Mouse (Mus musculus) liver, embryonic 13.5 days (tissue): Measurements from ENCODE around the gene Stil. TPM values are rescaled to one million over a fixed set of nuclear protein-coding genes. Genes with fewer than 3 reads are reported as not detected.

Experiments
- ATAC-seq: fragments of 200-750 bp; cut with Nextera tagmentation; 2 replicates; pipeline ENCODE4 v1.8.0; 2017; ENCODE audit warnings: low read depth, mild to moderate bottlenecking, moderate number of reproducible peaks, moderate library complexity
- DNase-seq: peaks from one replicate; pipeline ENCODE4 v3.0.0; 2022
- H3K27ac ChIP-seq: fragments of 300-500 bp; sonication (generic); 2 replicates; pipeline ENCODE4 v1.5.1; 2015; ENCODE audit warnings: moderate library complexity, mild to moderate bottlenecking, inconsistent platforms
- H3K27me3 ChIP-seq: fragments of 300-500 bp; sonication (generic); 2 replicates; pipeline ENCODE4 v1.6.1; 2015; ENCODE audit warnings: mild to moderate bottlenecking, inconsistent platforms
- H3K36me3 ChIP-seq: fragments of 300-500 bp; sonication (generic); 2 replicates; pipeline ENCODE4 v1.6.1; 2015; ENCODE audit warnings: mild to moderate bottlenecking, inconsistent platforms
- H3K4me1 ChIP-seq: fragments of 300-500 bp; sonication (generic); replicated peaks from 2 replicates; pipeline ENCODE4 v1.6.1; 2015; ENCODE audit warnings: inconsistent platforms
- H3K4me2 ChIP-seq: fragments of 300-500 bp; sonication (generic); 2 replicates; pipeline ENCODE4 v1.6.1; 2015; ENCODE audit warnings: inconsistent platforms, mild to moderate bottlenecking, moderate library complexity
- H3K4me3 ChIP-seq: fragments of 300-500 bp; sonication (generic); replicated peaks from 2 replicates; pipeline ENCODE4 v1.5.1; 2015; ENCODE audit warnings: mild to moderate bottlenecking, inconsistent platforms
- H3K9ac ChIP-seq: fragments of 300-500 bp; sonication (generic); 2 replicates; pipeline ENCODE4 v1.6.1; 2015; ENCODE audit warnings: mild to moderate bottlenecking, inconsistent platforms
- H3K9me3 ChIP-seq: fragments of 300-500 bp; sonication (generic); replicated peaks from 2 replicates; pipeline ENCODE4 v1.6.1; 2016; ENCODE audit warnings: inconsistent platforms
- WGBS: fragments of 180-500 bp; shearing (Covaris S2); methylation state at CpG from one replicate; pipeline ENCODE4 v1.1.7; 2015; ENCODE audit not compliant: insufficient replicate concordance; 5-methylcytosine and 5-hydroxymethylcytosine counted together
- polyA plus RNA-seq: library from polyadenylated mRNA; unstranded; fragments of >200 nt; fragmentation: Nextera tagmentation; extraction: Ambion mirVana; gene quantifications from 2 replicates; pipeline ENCODE4 v1.2.1, GENCODE M21; 2015

Gene Stil
- polyA plus RNA-seq, 1 experiment from 2014 or later, result 8.3 TPM

- DNase-seq, result no peak
- peaks cover 51% of the 10 kb centered on the region for H3K4me1 ChIP-seq
- peaks cover 48% of the 10 kb centered on the region for H3K36me3 ChIP-seq
- WGBS, result 15% methylated on average over 3 of the region's 3 CpGs
- peak overlapping the region; percentile 74 for H3K4me3 ChIP-seq
- peaks cover 37% of the 10 kb centered on the region for H3K27me3 ChIP-seq
- no peaks in the 10 kb centered on the region for H3K9me3 ChIP-seq
- peak overlapping the region; percentile 99 for H3K4me2 ChIP-seq
- H3K27ac ChIP-seq, result peak overlapping the region; percentile 99
- peak overlapping the region; percentile 98 for H3K9ac ChIP-seq
- ATAC-seq, result no peak
These were observed 60.8 kb downstream of the Stil start for GRCm38 (mm10) chr4:115060753-115061152.

GRCm38 (mm10) chr4:115062540-115062874, 62.5 kb downstream of the Stil start:
- Histone ChIP-seq H3K4me3 (peak overlapping the region; percentile 74), H3K4me1 (peaks cover 56% of the 10 kb centered on the region), H3K4me2 (peak overlapping the region; percentile 99), H3K27me3 (peaks cover 37% of the 10 kb centered on the region), H3K27ac (peak overlapping the region; percentile 81), H3K9me3 (no peaks in the 10 kb centered on the region), H3K9ac (peak overlapping the region; percentile 98), H3K36me3 (peaks cover 65% of the 10 kb centered on the region)
- ATAC-seq (peak; percentile 26), DNase-seq (no peak)
- 0% methylated on average over 9 of the region's 9 CpGs for WGBS

GRCm38 (mm10) chr4:115062875-115063517, 63.0 kb downstream of the Stil start:
- peaks cover 70% of the 10 kb centered on the region for H3K36me3 ChIP-seq
- 0% methylated on average over 41 of the region's 58 CpGs for WGBS

GRCm38 (mm10) chr4:115063518-115064239, 63.7 kb downstream of the Stil start:
- no peak for DNase-seq
- Histone ChIP-seq H3K4me3 (peak overlapping the region; percentile 74), H3K27me3 (peaks cover 37% of the 10 kb centered on the region), H3K4me2 (peak overlapping the region; percentile 99), H3K36me3 (peaks cover 77% of the 10 kb centered on the region), H3K27ac (peak overlapping the region; percentile 81), H3K9me3 (no peaks in the 10 kb centered on the region), H3K4me1 (peaks cover 63% of the 10 kb centered on the region), H3K9ac (peak overlapping the region; percentile 98)
- ATAC-seq, result no peak
- WGBS, result 5% methylated on average over 31 of the region's 31 CpGs

More at GRCm38 (mm10) chr4:115062875-115063517, 63.0 kb downstream of the Stil start:
- Histone ChIP-seq H3K9ac (peak overlapping the region; percentile 98), H3K4me1 (peaks cover 56% of the 10 kb centered on the region), H3K27ac (peak overlapping the region; percentile 81), H3K27me3 (peaks cover 37% of the 10 kb centered on the region), H3K9me3 (no peaks in the 10 kb centered on the region), H3K4me2 (peak overlapping the region; percentile 99), H3K4me3 (peak overlapping the region; percentile 74)
- DNase-seq, result peak; percentile 68
- peak; percentile 50 for ATAC-seq

- Histone ChIP-seq H3K27ac (peak overlapping the region; percentile 70; the same call in 1 of the 2 replicates), H3K4me1 (peaks cover 73% of the 10 kb centered on the region), H3K9ac (no peak overlapping the region), H3K36me3 (peaks cover 47% of the 10 kb centered on the region), H3K27me3 (no peaks in the 10 kb centered on the region), H3K9me3 (no peaks in the 10 kb centered on the region), H3K4me2 (no peak overlapping the region), H3K4me3 (no peak overlapping the region)
- no peak for DNase-seq
- peak; percentile 40 for ATAC-seq
- 13% methylated on average over 1 of the region's 1 CpGs for WGBS
These were observed 71.7 kb downstream of the Stil start for GRCm38 (mm10) chr4:115071668-115072067.

- ATAC-seq (no peak), DNase-seq (no peak)
- H3K9ac ChIP-seq, result no peak overlapping the region
- H3K4me3 ChIP-seq, result no peak overlapping the region
- no peak overlapping the region for H3K4me2 ChIP-seq
- H3K9me3 ChIP-seq, result no peaks in the 10 kb centered on the region
- H3K27me3 ChIP-seq, result no peaks in the 10 kb centered on the region
- H3K36me3 ChIP-seq, result peaks cover 16% of the 10 kb centered on the region
- peaks cover 61% of the 10 kb centered on the region for H3K4me1 ChIP-seq
- WGBS, result 60% methylated on average over 1 of the region's 1 CpGs
- peak overlapping the region; percentile 73 for H3K27ac ChIP-seq
These were observed 74.8 kb downstream of the Stil start for GRCm38 (mm10) chr4:115074789-115075188.

- ATAC-seq, result peak; percentile 34
- Histone ChIP-seq H3K27ac (peak overlapping the region; percentile 73), H3K36me3 (peaks cover 11% of the 10 kb centered on the region), H3K4me3 (no peak overlapping the region), H3K9me3 (no peaks in the 10 kb centered on the region), H3K4me2 (no peak overlapping the region), H3K4me1 (peaks cover 61% of the 10 kb centered on the region), H3K27me3 (no peaks in the 10 kb centered on the region), H3K9ac (peak overlapping the region; percentile 31; the same call in 1 of the 2 replicates)
- DNase-seq, result no peak
- 30% methylated on average over 3 of the region's 3 CpGs for WGBS
These were observed 75.4 kb downstream of the Stil start for GRCm38 (mm10) chr4:115075204-115075915.

GRCm38 (mm10) chr4:115078892-115079820, 79.2 kb downstream of the Stil start:
- peaks cover 48% of the 10 kb centered on the region for H3K4me1 ChIP-seq
- WGBS, result 42% methylated on average over 10 of the region's 10 CpGs
- no peak for DNase-seq
- H3K36me3 ChIP-seq, result no peaks in the 10 kb centered on the region
- H3K4me2 ChIP-seq, result no peak overlapping the region
- H3K9me3 ChIP-seq, result no peaks in the 10 kb centered on the region
- 0 out of 2 replicates have a peak, but pooled peaks have one; percentile 9 for ATAC-seq
- H3K4me3 ChIP-seq, result no peak overlapping the region
- no peaks in the 10 kb centered on the region for H3K27me3 ChIP-seq
- no peak overlapping the region for H3K9ac ChIP-seq
- H3K27ac ChIP-seq, result no peak overlapping the region

- no peaks in the 10 kb centered on the region for H3K27me3 ChIP-seq
- no peak overlapping the region for H3K9ac ChIP-seq
- 59% methylated on average over 5 of the region's 5 CpGs for WGBS
- H3K4me3 ChIP-seq, result no peak overlapping the region
- H3K4me2 ChIP-seq, result no peak overlapping the region
- H3K9me3 ChIP-seq, result no peaks in the 10 kb centered on the region
- no peak for DNase-seq
- no peak overlapping the region for H3K27ac ChIP-seq
- no peaks in the 10 kb centered on the region for H3K36me3 ChIP-seq
- no peak for ATAC-seq
- peaks cover 42% of the 10 kb centered on the region for H3K4me1 ChIP-seq
These were observed 79.9 kb downstream of the Stil start for GRCm38 (mm10) chr4:115079821-115080349.

GRCm38 (mm10) chr4:115083031-115083430, 83.1 kb downstream of the Stil start:
- Histone ChIP-seq H3K4me3 (no peak overlapping the region), H3K27ac (no peak overlapping the region; the same call in 1 of the 2 replicates), H3K4me2 (no peak overlapping the region), H3K9me3 (no peaks in the 10 kb centered on the region), H3K27me3 (no peaks in the 10 kb centered on the region), H3K9ac (no peak overlapping the region), H3K4me1 (peaks cover 52% of the 10 kb centered on the region), H3K36me3 (no peaks in the 10 kb centered on the region)
- ATAC-seq (no peak), DNase-seq (no peak)
- WGBS, result 79% methylated on average over 3 of the region's 3 CpGs
